Mouse (Mus musculus) spleen, adult 2 months (tissue): ENCODE measurements around the gene Thada. TPM values are rescaled to one million over a fixed set of nuclear protein-coding genes. Genes with fewer than 3 reads are reported as not detected.

ENCODE experiments used
- DNase-seq, 2 experiments: peaks; one replicate each; pipeline versions ENCODE4 v3.0.0 to v3.0.0-alpha.2; 2012 to 2021; ENCODE audit warnings: low spot score in 2 of 2, low read depth in 1 of 2
- H3K27ac ChIP-seq: fragments of 200-500 bp; 2 replicates; pipeline ENCODE4 v1.5.1; 2012; ENCODE audit warnings: low read length, inconsistent platforms; ENCODE audit not compliant: insufficient read depth
- H3K27me3 ChIP-seq: fragments of 200-500 bp; 2 replicates; pipeline ENCODE4 v1.6.1; 2012; ENCODE audit warnings: mild to moderate bottlenecking, moderate library complexity, low read length, inconsistent platforms; ENCODE audit not compliant: control insufficient read depth, insufficient read depth
- H3K36me3 ChIP-seq: fragments of 200-500 bp; 2 replicates; pipeline ENCODE4 v1.6.1; 2012; ENCODE audit warnings: mild to moderate bottlenecking, low read length, inconsistent platforms; ENCODE audit not compliant: control insufficient read depth, insufficient read depth
- H3K4me1 ChIP-seq: fragments of 200-500 bp; 2 replicates; pipeline ENCODE4 v1.6.1; 2011; ENCODE audit warnings: inconsistent platforms; ENCODE audit not compliant: control insufficient read depth, insufficient read depth, insufficient read length
- H3K4me3 ChIP-seq: fragments of 200-500 bp; 2 replicates; pipeline ENCODE4 v1.5.1; 2011; ENCODE audit warnings: mild to moderate bottlenecking, inconsistent platforms; ENCODE audit not compliant: insufficient read depth, insufficient read length; ENCODE audit errors: extremely low read depth
- CTCF ChIP-seq: fragments of 200-500 bp; IDR thresholded peaks from 2 replicates; pipeline ENCODE4 v1.5.1; 2011; ENCODE audit warnings: mild to moderate bottlenecking, inconsistent platforms; ENCODE audit not compliant: insufficient read depth, insufficient read length, insufficient replicate concordance; ENCODE audit errors: extremely low read depth
- POLR2A ChIP-seq: fragments of 200-500 bp; IDR thresholded peaks from 2 replicates; pipeline ENCODE4 v1.6.1; 2011; ENCODE audit warnings: low read depth, low read length, inconsistent platforms
- WGBS: fragments of 180-500 bp; shearing (Covaris S2); methylation state at CpG from one replicate; pipeline ENCODE4 v1.1.7; 2018; 5-methylcytosine and 5-hydroxymethylcytosine counted together
- polyA plus RNA-seq: library from polyadenylated mRNA; depleted of rRNA; stranded (reverse); fragments of >200 nt; gene quantifications from 2 replicates; pipeline ENCODE4 v1.2.3, GENCODE M21; 2012

Thada gene
- polyA plus RNA-seq, 1 experiment = 17.2 TPM

DNA sequence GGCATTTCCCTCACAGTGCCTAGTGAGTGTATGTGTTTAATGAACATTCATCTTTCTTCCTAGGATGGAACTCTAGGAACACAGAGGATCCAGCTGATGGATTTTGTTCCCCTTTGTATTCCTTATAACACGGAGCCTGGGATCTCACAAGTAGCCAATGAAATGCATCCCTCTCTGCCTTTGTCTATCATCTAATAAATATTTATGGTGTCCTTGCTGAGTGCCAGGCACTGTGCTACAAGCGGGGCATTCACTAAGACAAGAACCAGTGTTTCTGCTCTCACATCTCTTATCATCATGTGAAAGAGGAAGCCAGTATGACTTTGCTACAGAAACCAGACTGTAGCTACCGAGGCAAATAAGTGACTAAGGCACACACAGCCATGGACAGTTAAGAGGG lies 42.7 kb upstream of the Thada start:
- Histone ChIP-seq H3K4me3 (no peak overlapping the region), H3K36me3 (no peaks in the 10 kb centered on the region), H3K4me1 (no peaks in the 10 kb centered on the region; the same call in 1 of the 2 replicates), H3K27me3 (peaks cover 9% of the 10 kb centered on the region), H3K27ac (no peak overlapping the region)
- WGBS = 48% methylated on average over 3 of the region's 3 CpGs
- no peak for DNase-seq
- TF ChIP-seq POLR2A = no peak
- no peak for TF ChIP-seq CTCF

DNA sequence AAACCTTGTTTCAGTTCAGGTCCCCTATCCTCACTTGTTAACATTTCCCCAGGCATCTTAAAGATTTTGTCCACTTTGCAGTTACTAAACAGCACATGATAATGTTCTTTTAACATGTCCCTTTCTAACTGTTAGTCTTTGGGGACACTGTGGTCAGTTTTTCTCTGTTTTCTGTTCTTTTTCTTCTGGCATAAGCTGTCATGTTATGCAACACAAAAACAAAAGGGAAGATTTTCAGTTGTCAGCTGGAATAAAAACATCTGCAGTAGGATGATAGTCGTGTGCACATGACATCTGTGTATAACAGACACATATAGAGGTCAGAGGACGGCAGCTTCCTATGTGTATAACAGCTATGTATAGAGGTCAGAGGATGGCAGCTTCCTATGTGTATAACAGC lies 39.9 kb upstream of the Thada start:
- Histone ChIP-seq H3K27me3 (no peaks in the 10 kb centered on the region), H3K27ac (no peak overlapping the region), H3K36me3 (no peaks in the 10 kb centered on the region), H3K4me1 (no peaks in the 10 kb centered on the region), H3K4me3 (no peak overlapping the region)
- 66% methylated on average over 2 of the region's 2 CpGs for WGBS
- TF ChIP-seq CTCF (no peak), POLR2A (no peak)
- no peak for DNase-seq

DNA sequence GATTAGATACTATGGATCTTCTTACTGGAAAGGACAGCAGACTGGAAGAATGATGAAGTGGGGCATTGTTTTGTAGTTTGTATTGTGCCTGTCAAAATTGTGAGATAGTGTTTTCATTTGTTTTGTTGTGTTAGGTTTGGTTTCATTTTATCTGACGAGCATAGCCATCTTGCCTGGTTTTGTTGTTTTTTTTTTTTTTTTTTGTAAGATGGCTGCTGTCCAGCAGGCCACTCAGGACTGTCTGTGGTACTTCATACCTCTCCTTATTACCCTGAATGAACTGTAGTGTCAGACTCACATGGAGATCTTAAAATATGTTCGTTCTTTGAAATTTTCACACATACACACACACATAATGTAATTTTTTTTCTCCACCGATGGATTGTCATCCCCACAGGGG lies 36.3 kb upstream of the Thada start:
- WGBS = 73% methylated on average over 3 of the region's 3 CpGs
- Histone ChIP-seq H3K4me3 (no peak overlapping the region), H3K4me1 (no peaks in the 10 kb centered on the region), H3K27me3 (no peaks in the 10 kb centered on the region), H3K36me3 (no peaks in the 10 kb centered on the region), H3K27ac (no peak overlapping the region)
- TF ChIP-seq POLR2A (no peak), CTCF (no peak)
- DNase-seq = no peak

DNA sequence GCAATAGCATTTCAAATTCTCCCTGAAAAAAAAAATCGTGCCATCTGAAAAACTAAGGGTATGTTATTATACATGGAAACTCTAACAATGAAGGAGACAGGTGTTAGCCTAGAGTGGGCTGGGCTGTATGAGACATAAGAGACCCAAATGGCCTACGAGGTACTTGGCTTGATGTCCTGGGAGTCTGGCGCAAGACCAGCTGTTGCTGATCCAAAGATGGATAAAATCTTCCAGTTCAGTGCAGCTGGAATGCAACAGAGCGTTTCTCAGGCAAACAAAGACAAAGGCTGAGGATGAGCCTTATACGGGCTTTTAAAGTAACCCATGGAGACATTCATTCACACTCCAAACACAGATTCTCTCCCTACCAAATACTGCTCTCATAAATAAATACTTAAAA lies 32.6 kb upstream of the Thada start:
- WGBS = 87% methylated on average over 5 of the region's 5 CpGs
- Histone ChIP-seq H3K4me3 (no peak overlapping the region), H3K27ac (no peak overlapping the region), H3K27me3 (no peaks in the 10 kb centered on the region; the same call in 1 of the 2 replicates), H3K4me1 (no peaks in the 10 kb centered on the region), H3K36me3 (no peaks in the 10 kb centered on the region)
- TF ChIP-seq CTCF (no peak), POLR2A (no peak)
- no peak for DNase-seq

DNA sequence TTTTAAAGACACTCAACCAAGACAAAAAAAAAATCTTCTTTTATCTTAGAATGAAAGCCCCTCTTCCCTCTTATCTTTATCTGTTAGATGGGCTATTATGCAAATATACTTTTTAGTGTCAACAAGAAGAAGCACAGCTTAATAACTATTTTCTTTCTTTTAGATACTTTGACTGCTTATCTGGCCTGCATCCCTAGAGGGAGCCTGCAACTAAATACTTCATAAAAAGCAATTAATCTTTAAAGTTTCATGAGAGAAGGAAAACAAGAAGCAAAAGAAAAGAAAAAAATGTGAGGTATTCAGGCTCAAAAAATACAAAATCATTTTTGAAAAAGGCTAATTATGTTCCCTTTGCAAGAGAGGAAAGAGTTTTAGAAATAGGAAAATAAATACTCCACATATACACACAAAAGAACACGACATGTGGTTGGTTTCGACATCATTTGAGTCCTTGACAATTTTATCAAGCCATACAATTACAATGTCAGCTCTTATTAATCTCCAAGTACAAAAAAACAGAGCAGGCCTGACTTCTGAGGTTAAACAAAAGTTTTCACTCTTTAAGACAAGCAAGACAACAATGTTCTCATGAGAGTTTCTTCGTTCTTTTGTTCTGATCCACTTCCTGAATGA lies 32.1 kb upstream of the Thada start:
- no peaks in the 10 kb centered on the region; the same call in 1 of the 2 replicates for H3K27me3 ChIP-seq
- H3K4me3 ChIP-seq = no peak overlapping the region
- TF ChIP-seq CTCF (no peak), POLR2A (no peak)
- WGBS = 83% methylated on average over 3 of the region's 3 CpGs
- H3K27ac ChIP-seq = no peak overlapping the region
- H3K4me1 ChIP-seq = no peaks in the 10 kb centered on the region
- H3K36me3 ChIP-seq = no peaks in the 10 kb centered on the region
- DNase-seq = no peak

DNA sequence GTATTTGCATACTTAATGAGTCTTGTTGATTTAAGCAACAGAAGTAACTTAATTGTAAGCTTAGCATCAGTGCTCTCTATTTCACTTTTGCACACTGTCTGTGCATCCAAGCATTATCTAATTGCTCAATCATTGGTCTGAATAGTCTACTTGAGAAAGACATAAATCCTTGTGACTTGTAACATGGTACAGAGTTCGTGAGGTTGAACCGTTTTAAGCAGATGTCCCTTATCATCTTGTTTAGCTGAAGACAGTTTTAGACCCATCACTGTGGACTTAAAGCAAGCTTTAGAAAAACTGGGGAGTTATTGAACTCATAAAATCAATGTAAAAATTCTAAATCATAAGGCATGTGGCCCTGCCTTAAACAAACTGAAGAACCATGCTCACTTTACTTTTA lies 31.6 kb upstream of the Thada start:
- no peaks in the 10 kb centered on the region for H3K36me3 ChIP-seq
- H3K27me3 ChIP-seq = no peaks in the 10 kb centered on the region; the same call in 1 of the 2 replicates
- TF ChIP-seq POLR2A (no peak), CTCF (no peak)
- H3K4me3 ChIP-seq = no peak overlapping the region
- WGBS = 83% methylated on average over 2 of the region's 2 CpGs
- H3K27ac ChIP-seq = no peak overlapping the region
- H3K4me1 ChIP-seq = no peaks in the 10 kb centered on the region
- no peak for DNase-seq

DNA sequence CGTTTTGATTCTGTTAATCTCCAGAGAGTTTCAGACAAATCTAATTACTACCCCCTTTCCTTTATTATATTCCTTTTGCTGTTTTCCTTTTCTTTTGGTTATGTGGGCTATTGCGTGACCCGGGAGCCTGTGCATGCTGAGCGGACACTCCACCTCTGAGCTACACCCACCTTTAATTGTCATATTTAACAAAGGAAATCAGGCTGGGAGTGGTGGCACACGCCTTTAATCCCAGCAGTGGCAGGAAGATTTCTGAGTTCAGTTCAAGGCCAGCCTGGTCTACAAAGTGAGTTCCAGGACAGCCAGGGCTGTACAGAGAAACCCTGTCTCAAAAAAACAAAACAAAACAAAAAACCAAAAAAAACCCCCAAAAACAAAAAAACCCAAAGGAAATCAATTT lies 31.0 kb upstream of the Thada start:
- no peak for DNase-seq
- WGBS = 92% methylated on average over 5 of the region's 5 CpGs
- Histone ChIP-seq H3K36me3 (no peaks in the 10 kb centered on the region), H3K27me3 (no peaks in the 10 kb centered on the region; the same call in 1 of the 2 replicates), H3K27ac (no peak overlapping the region), H3K4me3 (no peak overlapping the region), H3K4me1 (no peaks in the 10 kb centered on the region)
- no peak for TF ChIP-seq CTCF
- TF ChIP-seq POLR2A = no peak
